Mouse (Mus musculus): Measurements from ENCODE around the gene Gm20604.

DNA sequence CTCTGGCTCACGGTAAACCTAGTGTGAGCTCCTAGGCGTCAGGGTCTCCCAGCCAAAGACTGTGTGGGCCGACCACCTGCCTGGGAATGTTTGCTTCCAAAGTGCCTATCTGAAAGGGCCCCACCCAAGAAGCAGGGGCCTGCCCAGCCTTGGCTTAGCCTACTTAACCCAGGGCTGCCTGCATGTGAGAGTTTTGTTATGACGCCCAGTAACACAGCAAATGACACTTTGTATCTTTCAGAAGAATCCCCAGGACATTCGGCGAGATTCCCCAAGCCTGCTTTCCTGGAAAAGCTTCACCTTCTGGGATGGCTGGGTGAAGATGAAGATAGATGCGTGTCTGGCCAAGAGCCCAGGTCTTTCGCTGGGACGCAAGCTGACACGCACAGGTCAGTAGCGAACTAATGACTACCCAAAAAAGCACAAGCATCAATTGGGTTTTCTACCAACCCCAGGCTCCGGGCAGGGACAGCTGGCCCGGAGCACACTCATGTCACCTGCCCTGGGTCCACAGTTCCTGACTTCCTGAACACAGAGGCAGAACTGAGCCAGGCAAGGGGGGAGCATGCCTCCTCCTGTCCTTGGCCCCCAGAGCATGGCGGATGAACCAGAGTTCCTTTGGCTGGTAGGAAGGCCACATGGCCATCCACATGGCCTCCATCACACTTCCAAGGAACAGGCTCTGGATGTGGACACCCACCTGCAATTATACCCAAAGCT lies 61.7 kb downstream of the Gm20604 start:
- no peak for TF ChIP-seq CTCF (IDR thresholded peaks at IDR 0.05; ENCODE audit: low read depth, low read length)
- no peak for TF ChIP-seq POLR2A (IDR thresholded peaks at IDR 0.05; ENCODE audit: borderline replicate concordance, low read depth, low read length)

Data from bone marrow macrophage, adult 2 months (primary cell).